Mouse (Mus musculus) liver, embryonic 13.5 days (tissue): ENCODE results near the gene Fxyd1. TPM values are rescaled to one million over a fixed set of nuclear protein-coding genes. Genes with fewer than 3 reads are reported as not detected.

Experiments
- ATAC-seq: fragments of 200-750 bp; cut with Nextera tagmentation; 2 replicates; pipeline ENCODE4 v1.8.0; 2017; ENCODE audit warnings: low read depth, mild to moderate bottlenecking, moderate number of reproducible peaks, moderate library complexity
- DNase-seq: peaks from one replicate; pipeline ENCODE4 v3.0.0; 2022
- H3K27ac ChIP-seq: fragments of 300-500 bp; sonication (generic); 2 replicates; pipeline ENCODE4 v1.5.1; 2015; ENCODE audit warnings: moderate library complexity, mild to moderate bottlenecking, inconsistent platforms
- H3K27me3 ChIP-seq: fragments of 300-500 bp; sonication (generic); 2 replicates; pipeline ENCODE4 v1.6.1; 2015; ENCODE audit warnings: mild to moderate bottlenecking, inconsistent platforms
- H3K36me3 ChIP-seq: fragments of 300-500 bp; sonication (generic); 2 replicates; pipeline ENCODE4 v1.6.1; 2015; ENCODE audit warnings: mild to moderate bottlenecking, inconsistent platforms
- H3K4me1 ChIP-seq: fragments of 300-500 bp; sonication (generic); replicated peaks from 2 replicates; pipeline ENCODE4 v1.6.1; 2015; ENCODE audit warnings: inconsistent platforms
- H3K4me2 ChIP-seq: fragments of 300-500 bp; sonication (generic); 2 replicates; pipeline ENCODE4 v1.6.1; 2015; ENCODE audit warnings: inconsistent platforms, mild to moderate bottlenecking, moderate library complexity
- H3K4me3 ChIP-seq: fragments of 300-500 bp; sonication (generic); replicated peaks from 2 replicates; pipeline ENCODE4 v1.5.1; 2015; ENCODE audit warnings: mild to moderate bottlenecking, inconsistent platforms
- H3K9ac ChIP-seq: fragments of 300-500 bp; sonication (generic); 2 replicates; pipeline ENCODE4 v1.6.1; 2015; ENCODE audit warnings: mild to moderate bottlenecking, inconsistent platforms
- H3K9me3 ChIP-seq: fragments of 300-500 bp; sonication (generic); replicated peaks from 2 replicates; pipeline ENCODE4 v1.6.1; 2016; ENCODE audit warnings: inconsistent platforms
- WGBS: fragments of 180-500 bp; shearing (Covaris S2); methylation state at CpG from one replicate; pipeline ENCODE4 v1.1.7; 2015; ENCODE audit not compliant: insufficient replicate concordance; 5-methylcytosine and 5-hydroxymethylcytosine counted together
- polyA plus RNA-seq: library from polyadenylated mRNA; unstranded; fragments of >200 nt; fragmentation: Nextera tagmentation; extraction: Ambion mirVana; gene quantifications from 2 replicates; pipeline ENCODE4 v1.2.1, GENCODE M21; 2015

The Fxyd1 gene
- polyA plus RNA-seq, 1 experiment from 2014 or later = 41.1 TPM

DNA sequence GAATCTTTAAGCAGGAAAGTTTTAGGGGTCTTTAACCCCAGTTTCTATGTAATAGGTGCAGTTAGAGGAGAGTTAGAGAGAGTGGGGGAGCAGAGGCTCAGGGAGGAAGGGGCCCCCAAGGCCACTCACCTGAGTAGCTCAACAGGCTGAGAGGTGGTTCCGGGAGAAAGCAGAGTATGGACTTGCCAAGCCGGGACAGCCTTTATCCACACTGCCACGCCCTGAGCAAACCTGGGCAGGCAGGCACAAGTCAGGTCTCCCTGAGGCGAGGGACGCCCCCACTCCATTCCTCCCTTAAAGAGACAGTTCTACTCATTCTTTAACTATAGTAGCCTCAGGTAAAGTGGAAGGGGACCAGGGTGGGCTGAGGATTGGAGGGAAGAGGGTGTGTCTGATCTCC is 19.5 kb upstream of the Fxyd1 start, which contains the start of gene Fxyd3:
TSS of gene Fxyd3 (minus strand) at position 213 of the 400 bp plus-strand sequence.
- DNase-seq (no peak), ATAC-seq (no peak)
- H3K27ac ChIP-seq = no peak within 1 kb of the TSS
- H3K9me3 ChIP-seq = no peaks in the 10 kb centered on the region
- no peak within 1 kb of the TSS for H3K4me3 ChIP-seq
- no peak within 1 kb of the TSS for H3K9ac ChIP-seq
- 0 out of 2 replicates have a peak, but pooled peaks cover 2% of the 10 kb centered on the region for H3K4me1 ChIP-seq
- no peaks in the 10 kb centered on the region for H3K36me3 ChIP-seq
- no peak within 1 kb of the TSS for H3K4me2 ChIP-seq
- H3K27me3 ChIP-seq = no peaks in the 10 kb centered on the region
- WGBS = 32% methylated on average over 5 of the region's 5 CpGs

DNA sequence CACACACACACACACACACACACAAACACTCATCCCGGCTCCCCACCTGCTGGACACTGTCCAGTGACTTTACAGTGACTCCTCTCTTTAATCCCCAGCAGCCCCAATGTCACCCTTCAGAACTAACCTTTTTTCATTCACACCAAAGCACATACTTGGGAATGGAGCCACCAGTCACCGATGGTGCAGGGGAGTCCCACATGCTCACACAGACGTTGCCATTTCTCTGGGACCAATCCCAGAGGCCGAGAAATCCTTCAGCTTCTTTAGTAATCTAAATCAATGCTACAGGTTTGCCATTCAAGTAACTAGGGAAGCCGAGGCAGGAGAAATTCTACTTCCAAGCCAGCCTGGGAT is 17.7 kb upstream of the Fxyd1 start:
- 52% methylated on average over 5 of the region's 5 CpGs for WGBS
- Histone ChIP-seq H3K36me3 (no peaks in the 10 kb centered on the region), H3K4me1 (0 out of 2 replicates have a peak, but pooled peaks cover 2% of the 10 kb centered on the region), H3K4me2 (no peak overlapping the region), H3K4me3 (no peak overlapping the region), H3K27ac (no peak overlapping the region), H3K27me3 (no peaks in the 10 kb centered on the region), H3K9ac (no peak overlapping the region), H3K9me3 (no peaks in the 10 kb centered on the region)
- ATAC-seq (no peak), DNase-seq (no peak)

DNA sequence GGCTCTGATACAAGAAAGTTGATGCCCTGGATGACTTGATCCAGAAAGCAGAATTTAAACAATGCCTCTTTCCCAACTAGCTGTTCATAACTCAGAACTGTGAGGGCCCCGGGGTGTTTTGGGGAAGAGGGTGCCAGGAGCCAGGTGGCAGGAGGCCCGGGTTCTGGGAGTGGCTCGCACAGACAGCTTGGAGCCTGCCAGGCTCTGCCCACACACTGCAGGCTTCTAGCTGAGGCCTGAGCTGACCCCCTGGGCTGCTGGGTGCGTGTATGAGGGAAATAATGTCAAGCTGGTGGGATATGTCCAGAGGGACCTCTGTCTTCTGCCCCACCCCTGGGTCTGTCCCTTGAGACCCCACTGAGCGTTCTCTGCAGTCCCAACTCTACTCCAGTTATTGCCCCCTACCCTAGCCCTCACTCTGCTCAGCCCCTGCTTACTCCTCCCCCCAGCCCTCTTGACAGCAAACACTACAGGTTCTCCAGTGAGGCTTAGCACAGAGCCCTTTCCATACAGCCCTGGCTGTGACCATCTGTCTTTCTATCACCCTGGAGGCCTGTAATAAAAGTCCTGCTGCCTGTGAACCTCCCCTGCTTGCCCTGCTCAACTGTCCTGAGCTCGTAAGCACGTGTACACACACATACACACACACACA is 17.2 kb upstream of the Fxyd1 start:
- no peak for ATAC-seq
- Histone ChIP-seq H3K36me3 (no peaks in the 10 kb centered on the region), H3K27ac (no peak overlapping the region), H3K4me3 (no peak overlapping the region), H3K4me2 (no peak overlapping the region), H3K4me1 (0 out of 2 replicates have a peak, but pooled peaks cover 2% of the 10 kb centered on the region), H3K27me3 (no peaks in the 10 kb centered on the region), H3K9ac (no peak overlapping the region), H3K9me3 (no peaks in the 10 kb centered on the region)
- no peak for DNase-seq
- whole genome bisulfite sequencing = 68% methylated on average over 7 of the region's 7 CpGs

DNA sequence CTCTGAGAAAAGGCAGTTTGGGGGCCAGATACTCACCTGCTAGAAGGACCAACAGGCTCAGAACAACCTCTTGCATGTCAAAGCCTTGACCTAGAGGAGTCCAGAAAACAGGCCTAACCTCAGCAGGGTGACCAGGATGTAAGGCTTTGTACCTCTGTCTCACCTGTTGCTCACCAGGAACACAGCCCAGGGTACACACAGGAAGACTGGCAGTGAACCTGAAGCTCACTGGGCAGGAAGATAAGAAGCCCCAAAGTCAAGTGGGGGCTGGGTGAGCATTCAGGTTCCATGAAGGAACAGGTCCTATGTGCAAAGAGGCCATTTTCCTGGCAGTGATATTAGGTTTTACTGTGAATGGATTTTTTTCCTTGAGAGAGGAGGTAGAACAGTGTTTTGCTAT is 16.5 kb upstream of the Fxyd1 start:
- ATAC-seq (no peak), DNase-seq (no peak)
- no peak overlapping the region for H3K27ac ChIP-seq
- no peak overlapping the region for H3K4me3 ChIP-seq
- H3K27me3 ChIP-seq = no peaks in the 10 kb centered on the region
- H3K4me1 ChIP-seq = 0 out of 2 replicates have a peak, but pooled peaks cover 2% of the 10 kb centered on the region
- no peaks in the 10 kb centered on the region for H3K9me3 ChIP-seq
- no peak overlapping the region for H3K4me2 ChIP-seq
- no peaks in the 10 kb centered on the region for H3K36me3 ChIP-seq
- H3K9ac ChIP-seq = no peak overlapping the region

DNA sequence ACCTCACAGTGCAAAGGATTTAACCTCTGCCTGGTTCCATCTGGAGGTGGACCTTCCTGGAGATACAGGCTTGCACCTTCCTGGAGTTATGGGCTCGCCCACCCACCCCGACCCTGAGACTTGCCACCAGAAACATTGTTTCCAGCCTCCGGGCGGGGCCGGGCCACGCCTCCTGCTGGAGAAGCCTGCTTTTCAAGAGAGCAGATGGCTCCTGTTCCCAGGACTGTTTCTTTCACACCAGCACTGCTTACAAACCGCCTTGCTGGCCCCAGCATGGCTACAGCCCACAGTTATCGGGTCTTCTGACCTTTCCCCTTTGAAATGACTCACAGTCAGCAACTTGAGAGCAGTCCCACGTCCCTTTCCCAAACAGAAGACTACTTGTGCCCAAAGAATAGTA is 15.3 kb upstream of the Fxyd1 start:
- ATAC-seq = no peak
- Histone ChIP-seq H3K4me1 (0 out of 2 replicates have a peak, but pooled peaks cover 2% of the 10 kb centered on the region), H3K4me2 (no peak overlapping the region), H3K27me3 (no peaks in the 10 kb centered on the region), H3K9ac (no peak overlapping the region), H3K9me3 (no peaks in the 10 kb centered on the region), H3K36me3 (no peaks in the 10 kb centered on the region), H3K4me3 (no peak overlapping the region), H3K27ac (no peak overlapping the region)
- DNase-seq = no peak
- 42% methylated on average over 9 of the region's 9 CpGs for WGBS

DNA sequence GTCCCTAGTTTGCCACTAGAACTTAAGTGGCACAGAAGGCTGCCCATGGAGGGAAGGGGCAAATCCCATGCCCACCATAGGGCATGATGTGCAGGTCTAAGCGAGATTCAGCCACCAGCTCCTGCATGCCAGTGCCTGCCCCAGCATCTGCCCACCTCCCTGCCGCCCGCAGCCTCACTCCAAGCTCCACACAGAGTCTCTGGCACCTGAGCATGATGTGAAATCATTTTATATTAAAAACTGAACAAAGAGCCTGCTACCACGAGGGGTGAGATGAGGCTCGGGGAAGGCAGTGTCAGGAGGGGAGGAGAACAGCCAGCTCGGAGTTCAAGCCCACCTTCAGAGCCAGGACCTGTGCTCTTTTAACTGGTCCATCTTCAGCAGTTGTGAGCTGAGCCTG is 13.3 kb upstream of the Fxyd1 start:
- 0 out of 2 replicates have a peak, but pooled peaks cover 2% of the 10 kb centered on the region for H3K4me1 ChIP-seq
- 63% methylated on average over 6 of the region's 6 CpGs for WGBS
- H3K9ac ChIP-seq = no peak overlapping the region
- H3K4me3 ChIP-seq = no peak overlapping the region
- ATAC-seq (no peak), DNase-seq (no peak)
- H3K27me3 ChIP-seq = no peaks in the 10 kb centered on the region
- no peak overlapping the region for H3K27ac ChIP-seq
- H3K9me3 ChIP-seq = no peaks in the 10 kb centered on the region
- no peaks in the 10 kb centered on the region for H3K36me3 ChIP-seq
- H3K4me2 ChIP-seq = no peak overlapping the region

DNA sequence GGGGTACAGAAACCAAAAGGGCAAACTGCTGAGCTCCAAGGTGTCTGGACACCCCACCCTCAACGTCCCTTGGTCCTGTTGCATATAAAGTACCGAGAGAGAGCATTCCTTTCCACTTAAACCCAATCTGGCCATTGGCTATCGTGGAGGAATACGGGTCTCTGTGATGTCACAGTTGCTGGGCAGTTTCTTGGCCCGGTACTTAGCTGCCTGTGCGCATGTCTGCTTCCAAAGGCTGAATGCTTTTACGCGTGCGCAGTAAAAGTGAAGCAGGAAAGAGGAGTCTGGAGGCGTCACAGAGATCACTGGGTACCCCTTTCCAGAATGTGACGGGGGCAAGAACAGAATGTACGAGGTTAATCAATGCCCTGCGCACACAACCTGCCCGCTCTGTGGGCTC is 12.5 kb upstream of the Fxyd1 start:
- 74% methylated on average over 14 of the region's 14 CpGs for WGBS
- Histone ChIP-seq H3K4me3 (no peak overlapping the region), H3K27me3 (no peaks in the 10 kb centered on the region), H3K9ac (no peak overlapping the region), H3K27ac (no peak overlapping the region), H3K4me1 (0 out of 2 replicates have a peak, but pooled peaks cover 2% of the 10 kb centered on the region), H3K9me3 (no peaks in the 10 kb centered on the region), H3K4me2 (no peak overlapping the region), H3K36me3 (no peaks in the 10 kb centered on the region)
- DNase-seq (no peak), ATAC-seq (no peak)

DNA sequence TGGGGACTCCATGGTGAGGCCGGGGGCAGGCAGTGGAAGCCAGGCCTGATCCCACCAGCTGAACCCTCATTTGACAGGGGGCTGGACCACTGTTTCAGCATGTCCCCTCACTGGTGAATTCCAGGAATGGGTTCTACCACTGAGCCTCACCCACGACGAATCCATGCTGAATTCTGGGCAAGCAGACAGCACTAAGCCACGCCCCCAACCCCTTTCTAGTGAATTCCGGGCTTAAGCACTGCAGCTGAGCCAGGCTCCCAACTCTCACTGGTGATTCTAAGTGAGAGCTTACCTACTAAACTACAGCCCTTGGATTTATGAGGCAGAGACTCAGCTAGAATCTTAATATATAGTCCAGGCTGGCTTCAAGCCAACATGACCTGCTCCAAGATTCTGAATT is 10.8 kb upstream of the Fxyd1 start:
- no peak overlapping the region for H3K9ac ChIP-seq
- H3K9me3 ChIP-seq = no peaks in the 10 kb centered on the region
- 38% methylated on average over 5 of the region's 5 CpGs for WGBS
- no peaks in the 10 kb centered on the region for H3K36me3 ChIP-seq
- no peaks in the 10 kb centered on the region for H3K4me1 ChIP-seq
- DNase-seq (no peak), ATAC-seq (no peak)
- no peak overlapping the region for H3K27ac ChIP-seq
- no peaks in the 10 kb centered on the region for H3K27me3 ChIP-seq
- no peak overlapping the region for H3K4me2 ChIP-seq
- H3K4me3 ChIP-seq = no peak overlapping the region

DNA sequence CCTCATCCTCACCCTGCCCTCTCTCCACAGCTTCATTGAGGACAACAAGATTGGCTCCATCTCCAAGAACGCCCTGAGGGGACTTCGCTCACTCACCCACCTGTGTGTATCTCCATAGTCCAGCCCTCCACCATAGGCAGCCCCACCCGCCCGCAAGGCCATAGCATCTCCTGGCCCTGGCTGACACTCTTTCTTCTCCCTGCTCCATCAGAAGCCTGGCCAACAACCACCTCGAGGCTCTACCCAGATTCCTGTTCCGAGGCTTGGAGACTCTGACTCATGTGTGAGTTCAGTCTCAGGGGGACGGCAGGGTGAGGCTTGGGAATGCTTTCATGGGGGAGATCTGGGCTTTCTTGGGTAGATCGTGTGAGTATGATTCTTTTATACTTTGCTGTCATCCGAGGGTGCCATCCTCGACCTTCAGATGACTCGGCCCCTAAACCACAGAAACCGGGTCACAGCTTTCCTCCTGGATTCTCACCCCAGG is 6.1 kb upstream of the Fxyd1 start:
- Histone ChIP-seq H3K9me3 (no peaks in the 10 kb centered on the region), H3K9ac (no peak overlapping the region), H3K36me3 (no peaks in the 10 kb centered on the region), H3K4me1 (no peaks in the 10 kb centered on the region; the same call in 1 of the 2 replicates), H3K27me3 (no peaks in the 10 kb centered on the region), H3K4me2 (no peak overlapping the region), H3K27ac (no peak overlapping the region), H3K4me3 (no peak overlapping the region)
- ATAC-seq (no peak), DNase-seq (no peak)
- WGBS = 67% methylated on average over 12 of the region's 12 CpGs

DNA sequence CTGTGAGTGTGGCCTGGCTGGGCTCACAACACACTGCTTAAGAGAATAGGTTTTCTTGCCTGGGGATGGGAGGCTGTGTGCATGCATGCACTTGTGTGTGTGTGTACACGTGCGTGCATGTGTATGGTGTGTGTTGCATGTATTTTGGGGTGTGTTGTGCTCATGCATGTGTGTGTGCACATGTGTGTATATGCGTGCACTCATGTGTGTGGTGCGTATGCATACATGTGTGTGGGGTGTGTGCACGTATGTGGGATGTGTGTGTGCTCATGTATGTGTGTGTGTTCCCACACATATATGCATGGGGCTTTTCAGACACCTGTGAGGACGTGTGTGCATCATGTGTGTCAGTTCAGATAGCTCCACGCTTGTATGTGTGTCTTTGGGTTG is 3.6 kb upstream of the Fxyd1 start:
- no peak overlapping the region for H3K4me2 ChIP-seq
- ATAC-seq (no peak), DNase-seq (no peak)
- H3K9me3 ChIP-seq = no peaks in the 10 kb centered on the region
- H3K36me3 ChIP-seq = no peaks in the 10 kb centered on the region
- no peak overlapping the region for H3K4me3 ChIP-seq
- WGBS = 72% methylated on average over 7 of the region's 7 CpGs
- H3K27ac ChIP-seq = no peak overlapping the region
- H3K27me3 ChIP-seq = no peaks in the 10 kb centered on the region
- H3K9ac ChIP-seq = no peak overlapping the region
- H3K4me1 ChIP-seq = peaks cover 6% of the 10 kb centered on the region; the same call in 1 of the 2 replicates

DNA sequence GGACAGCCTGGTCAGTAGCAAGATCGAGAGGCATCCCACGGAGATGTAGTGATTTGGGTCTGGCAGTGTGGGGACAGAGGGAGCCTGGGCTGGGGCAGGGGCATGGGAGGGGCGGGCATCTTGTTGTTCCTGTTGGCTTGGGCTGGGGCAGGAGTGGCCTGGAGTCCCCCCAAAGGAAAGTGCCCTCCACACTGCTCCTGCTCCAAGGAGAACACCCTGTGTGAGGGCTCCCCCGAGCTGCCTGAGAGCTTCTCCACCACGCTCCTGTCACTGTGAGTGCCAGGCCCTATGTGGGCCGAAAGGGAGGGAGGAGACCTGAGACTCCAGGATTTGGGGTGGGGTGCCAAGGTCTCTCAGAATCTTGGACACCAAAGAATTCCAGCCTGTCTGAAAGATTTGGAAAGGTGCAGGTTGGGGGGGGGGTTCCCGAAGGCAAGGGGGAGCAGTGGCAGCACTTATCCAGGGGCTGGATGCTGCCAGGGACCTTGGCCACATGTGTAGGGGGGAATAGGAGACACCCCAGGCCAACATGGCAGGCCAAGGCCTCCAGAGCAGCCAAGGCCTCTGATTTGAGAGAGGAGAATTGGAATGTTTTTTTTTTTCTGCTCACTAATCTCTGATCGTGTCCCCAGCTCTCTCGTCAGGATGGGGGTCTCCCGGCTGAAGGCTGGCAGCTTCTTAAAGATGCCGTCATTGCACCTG is 3.1 kb upstream of the Fxyd1 start:
- H3K27me3 ChIP-seq = no peaks in the 10 kb centered on the region
- no peak overlapping the region for H3K9ac ChIP-seq
- no peaks in the 10 kb centered on the region for H3K9me3 ChIP-seq
- no peak overlapping the region for H3K27ac ChIP-seq
- no peak for DNase-seq
- no peak overlapping the region for H3K4me3 ChIP-seq
- H3K4me1 ChIP-seq = peaks cover 6% of the 10 kb centered on the region; the same call in 1 of the 2 replicates
- no peak for ATAC-seq
- no peak overlapping the region for H3K4me2 ChIP-seq
- no peaks in the 10 kb centered on the region for H3K36me3 ChIP-seq
- 60% methylated on average over 11 of the region's 11 CpGs for WGBS

DNA sequence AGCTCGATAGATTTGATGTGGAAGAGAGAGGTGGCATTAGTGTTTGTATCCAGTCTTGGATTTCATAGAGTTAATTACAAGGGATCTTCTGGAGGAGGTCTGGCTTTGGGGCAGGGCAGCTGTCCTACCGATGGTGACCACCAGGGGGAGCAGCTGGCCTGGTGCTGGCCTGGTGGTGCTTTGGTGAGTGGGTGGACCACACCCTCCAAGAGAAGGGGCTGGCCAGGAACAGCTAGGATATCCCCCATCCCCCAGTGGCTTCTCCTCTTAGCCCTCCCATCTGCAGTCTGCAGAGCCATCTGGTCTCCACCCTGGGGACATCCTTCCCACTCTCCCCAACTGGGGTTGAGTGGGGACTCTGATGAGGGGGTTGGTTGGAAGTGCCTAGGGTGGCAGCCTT is 2.1 kb upstream of the Fxyd1 start, which contains the start of gene Lgi4:
TSS of gene Lgi4 (plus strand) at position 235 of the 400 bp plus-strand sequence.
- Histone ChIP-seq H3K27me3 (peaks cover under 1% of the 10 kb centered on the region; the same call in 1 of the 2 replicates), H3K27ac (no peak within 1 kb of the TSS), H3K9ac (no peak within 1 kb of the TSS), H3K9me3 (no peaks in the 10 kb centered on the region), H3K4me1 (peaks cover 12% of the 10 kb centered on the region; the same call in 1 of the 2 replicates), H3K4me2 (no peak within 1 kb of the TSS), H3K36me3 (no peaks in the 10 kb centered on the region), H3K4me3 (no peak within 1 kb of the TSS)
- ATAC-seq (no peak), DNase-seq (peak; percentile 37)
- WGBS = 3% methylated on average over 2 of the region's 2 CpGs
